In genomic region chr2:74451038-74451437, GRCm38 (mm10) we compare ENCODE assay signal across 13 mouse cellular contexts.
DNase-seq lines count a peak whose midpoint lies in the region; ATAC-seq and TF ChIP-seq lines count a peak whose summit lies in the region.
"Had no signal": no experiment of that assay in that cellular context is flagged by ENCODE, and none has a peak within 500 bp of the region (broad histone marks: within the 10 kb centered on the region; RNA-seq: fewer than 3 reads in every experiment).

No protein-coding gene starts in this region.

- intact Hi-C loops in left cerebral cortex, postnatal 36 days (cut with DNase I), result no loop called here

- no peak for TF ChIP-seq CTCF in hindbrain, postnatal 0 days (IDR thresholded peaks at IDR 0.05; ENCODE audit: low read depth)

- H3K36me3 ChIP-seq in forebrain, embryonic 13.5 days (ENCODE audit: poor library complexity, severe bottlenecking), result no peaks in the 10 kb centered on the region
- no peaks in the 10 kb centered on the region for H3K36me3 ChIP-seq in hindbrain, postnatal 0 days (ENCODE audit: insufficient read depth, low read length)
- no peaks in the 10 kb centered on the region for H3K36me3 ChIP-seq in midbrain, embryonic 15.5 days (replicated peaks)
- H3K36me3 ChIP-seq: heart, embryonic 13.5 days; lung, embryonic 15.5 days had no signal

- H3K4me2 ChIP-seq in forebrain, embryonic 13.5 days, result peak overlapping the region; percentile 40
- peak overlapping the region; percentile 19; the same call in 1 of the 2 replicates for H3K4me2 ChIP-seq in hindbrain, postnatal 0 days (ENCODE audit: low read depth, low read length)
- peak overlapping the region; percentile 30 for H3K4me2 ChIP-seq in midbrain, embryonic 15.5 days
- H3K4me2 ChIP-seq: heart, embryonic 13.5 days had no signal

- 4% methylated on average over 4 of the region's 4 CpGs for WGBS in forebrain, embryonic 13.5 days
- 19% methylated on average over 4 of the region's 4 CpGs for WGBS in hindbrain, postnatal 0 days
- WGBS in midbrain, embryonic 15.5 days, result 12% methylated on average over 4 of the region's 4 CpGs

- H3K4me1 ChIP-seq in forebrain, embryonic 13.5 days, result peaks cover 34% of the 10 kb centered on the region
- H3K4me1 ChIP-seq in hindbrain, postnatal 0 days (ENCODE audit: insufficient read depth, low read length), result peaks cover 9% of the 10 kb centered on the region
- H3K4me1 ChIP-seq in midbrain, embryonic 15.5 days, result peaks cover 29% of the 10 kb centered on the region
- H3K4me1 ChIP-seq: heart, embryonic 13.5 days; lung, embryonic 15.5 days had no signal

- H3K9ac ChIP-seq in forebrain, embryonic 13.5 days, result no peak overlapping the region
- no peak overlapping the region for H3K9ac ChIP-seq in hindbrain, postnatal 0 days (replicated peaks; ENCODE audit: low read length)
- no peak overlapping the region for H3K9ac ChIP-seq in midbrain, embryonic 15.5 days
- H3K9ac ChIP-seq: heart, embryonic 13.5 days; lung, embryonic 15.5 days had no signal

- no peaks in the 10 kb centered on the region for H3K9me3 ChIP-seq in forebrain, embryonic 13.5 days (replicated peaks)
- no peaks in the 10 kb centered on the region for H3K9me3 ChIP-seq in hindbrain, postnatal 0 days (ENCODE audit: low read length)
- no peaks in the 10 kb centered on the region for H3K9me3 ChIP-seq in midbrain, embryonic 15.5 days
- H3K9me3 ChIP-seq: heart, embryonic 13.5 days; lung, embryonic 15.5 days had no signal

- H3K27ac ChIP-seq in forebrain, embryonic 13.5 days, result peak overlapping the region; percentile 54
- H3K27ac ChIP-seq in hindbrain, postnatal 0 days, result 0 out of 2 replicates have a peak overlapping the region, but pooled peaks have one; percentile 1
- peak overlapping the region; percentile 75 for H3K27ac ChIP-seq in midbrain, embryonic 15.5 days
- H3K27ac ChIP-seq: heart, embryonic 13.5 days; lung, embryonic 15.5 days had no signal

- DNase-seq in embryo, embryonic 11 days, result peak; percentile 12
- DNase-seq in embryo, embryonic 10.5 days (ENCODE audit: low spot score), result no peak
- peak; percentile 65 for DNase-seq in hindbrain, postnatal 0 days (ENCODE audit: low spot score)
- DNase-seq in left cerebral cortex, postnatal 36 days (ENCODE audit: low spot score in 2 of 2), result no peak
- DNase-seq in adrenal gland, postnatal 10 days, result no peak
- no peak for DNase-seq in frontal cortex, adult 2 months (ENCODE audit: extremely low spot score in 1 of 2, low spot score in 1 of 2)
- DNase-seq: cerebellum, adult 9-11 months; thymus, postnatal 25 days had no signal

- H3K4me3 ChIP-seq in forebrain, embryonic 13.5 days, result no peak overlapping the region
- H3K4me3 ChIP-seq in hindbrain, postnatal 0 days (ENCODE audit: low read length), result no peak overlapping the region
- no peak overlapping the region for H3K4me3 ChIP-seq in midbrain, embryonic 15.5 days
- H3K4me3 ChIP-seq: heart, embryonic 13.5 days; lung, embryonic 15.5 days had no signal

- ATAC-seq in forebrain, embryonic 13.5 days, result peak; percentile 81
- peak; percentile 73 for ATAC-seq in hindbrain, postnatal 0 days
- peak; percentile 91 for ATAC-seq in midbrain, embryonic 15.5 days (replicated peaks)
- ATAC-seq: inflammation-experienced regulatory T-cells, adult 6 months had no signal

- peaks cover 62% of the 10 kb centered on the region for H3K27me3 ChIP-seq in forebrain, embryonic 13.5 days
- no peaks in the 10 kb centered on the region for H3K27me3 ChIP-seq in hindbrain, postnatal 0 days (ENCODE audit: insufficient read depth, low read length)
- 0 out of 2 replicates have a peak, but pooled peaks cover 4% of the 10 kb centered on the region for H3K27me3 ChIP-seq in midbrain, embryonic 15.5 days (replicated peaks)
- H3K27me3 ChIP-seq: heart, embryonic 13.5 days; lung, embryonic 15.5 days had no signal

Comparison
In these comparisons a context has a peak if more than half of its experiments do, and no peak if none do; other contexts are left out.
1. DNase-seq: peak in embryo, embryonic 11 days (single experiment) and hindbrain, postnatal 0 days (single experiment); none in embryo, embryonic 10.5 days (single experiment), left cerebral cortex, postnatal 36 days (0 of 2), adrenal gland, postnatal 10 days (single experiment) and frontal cortex, adult 2 months (0 of 2).
2. H3K27ac ChIP-seq: peak in every context shown above with its lines; median percentile 75 in midbrain, embryonic 15.5 days; 54 in forebrain, embryonic 13.5 days; 1 in hindbrain, postnatal 0 days.
3. Peak in every context shown above with its lines, with median percentiles within 50 percentile points of each other: ATAC-seq and H3K4me2 ChIP-seq.